Mouse (Mus musculus) G1E-ER4 (cell line): ENCODE data around the gene Nom1. TPM values are rescaled to one million over a fixed set of nuclear protein-coding genes. Genes with fewer than 3 reads are reported as not detected.

Experiments
- GATA1 ChIP-seq: IDR thresholded peaks from one replicate; pipeline ENCODE4 v1.8.0; 2012; ENCODE audit warnings: low read length, inconsistent platforms
- polyA plus RNA-seq: library from polyadenylated mRNA; stranded (reverse); fragments of >175 nt; gene quantifications from 2 replicates; pipeline ENCODE4 v1.2.3, GENCODE M21; 2012

The Nom1 gene
- polyA plus RNA-seq, 1 experiment = 18.1 TPM

- no peak for TF ChIP-seq GATA1
Measured at GRCm38 (mm10) chr5:29467489-29468350, 33.3 kb downstream of the Nom1 start.

- no peak for TF ChIP-seq GATA1
Measured at GRCm38 (mm10) chr5:29468351-29469065, 34.0 kb downstream of the Nom1 start.

DNA sequence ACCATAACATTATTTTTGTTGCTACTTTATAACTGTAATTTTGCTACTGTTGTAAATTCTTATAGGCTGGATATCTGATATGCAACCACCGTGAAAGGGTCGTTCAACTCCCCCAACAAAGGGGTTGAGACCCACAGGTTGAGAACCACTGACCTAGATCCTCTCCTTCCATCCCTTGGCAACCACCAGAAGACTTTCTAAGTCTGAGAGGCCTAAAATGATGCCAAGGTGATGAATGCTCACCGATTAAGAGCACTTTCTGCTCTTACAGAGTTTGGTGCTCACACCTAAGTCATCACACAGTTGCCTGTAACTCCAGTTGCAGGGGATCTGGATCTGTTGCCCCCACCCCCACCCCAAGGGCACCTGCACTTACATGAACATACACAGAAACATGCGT, 35.0 kb downstream of the Nom1 start:
- no peak for TF ChIP-seq GATA1

DNA sequence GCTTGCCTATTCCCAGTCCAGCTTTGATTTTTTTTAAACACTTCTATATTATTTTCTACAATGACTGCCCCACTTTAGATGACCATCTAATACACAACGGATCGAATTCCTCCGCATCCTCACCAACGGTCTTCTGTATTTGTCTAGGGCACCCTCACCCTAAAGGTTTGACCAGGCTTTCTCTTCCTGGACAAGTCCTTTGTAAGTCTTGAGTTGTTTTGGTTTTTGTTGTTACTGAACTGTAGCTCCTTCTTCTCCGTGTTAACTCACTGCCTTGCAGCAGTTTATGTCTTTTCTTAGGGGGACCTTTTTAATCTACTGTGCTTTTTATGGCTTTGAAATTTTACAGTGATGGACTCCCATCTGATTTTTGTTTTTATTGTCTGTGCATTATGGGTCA, 35.8 kb downstream of the Nom1 start:
- TF ChIP-seq GATA1 = no peak

GRCm38 (mm10) chr5:29470851-29471394, 36.5 kb downstream of the Nom1 start:
- no peak for TF ChIP-seq GATA1

DNA sequence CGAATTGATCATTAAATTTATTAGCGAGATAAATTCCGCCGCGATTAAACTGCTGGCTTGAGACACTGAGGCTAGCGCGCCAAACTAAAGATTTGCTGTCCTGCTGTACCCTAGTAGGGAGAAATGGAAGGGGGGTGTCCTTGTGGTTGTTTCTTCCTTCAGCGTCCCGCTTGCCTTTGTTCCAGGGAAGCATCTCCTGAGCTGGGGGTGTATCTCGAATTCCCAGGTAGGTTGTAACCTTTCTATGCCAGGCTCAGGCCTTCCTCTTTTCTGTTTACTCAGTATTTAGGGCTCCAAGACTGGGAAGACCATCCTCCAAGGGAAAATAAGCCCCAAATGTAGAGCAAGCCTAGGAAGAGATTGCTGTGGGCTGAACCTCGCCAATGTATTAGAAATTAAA, 36.9 kb downstream of the Nom1 start:
- no peak for TF ChIP-seq GATA1

GRCm38 (mm10) chr5:29471855-29472665, 37.6 kb downstream of the Nom1 start:
- TF ChIP-seq GATA1 = no peak

DNA sequence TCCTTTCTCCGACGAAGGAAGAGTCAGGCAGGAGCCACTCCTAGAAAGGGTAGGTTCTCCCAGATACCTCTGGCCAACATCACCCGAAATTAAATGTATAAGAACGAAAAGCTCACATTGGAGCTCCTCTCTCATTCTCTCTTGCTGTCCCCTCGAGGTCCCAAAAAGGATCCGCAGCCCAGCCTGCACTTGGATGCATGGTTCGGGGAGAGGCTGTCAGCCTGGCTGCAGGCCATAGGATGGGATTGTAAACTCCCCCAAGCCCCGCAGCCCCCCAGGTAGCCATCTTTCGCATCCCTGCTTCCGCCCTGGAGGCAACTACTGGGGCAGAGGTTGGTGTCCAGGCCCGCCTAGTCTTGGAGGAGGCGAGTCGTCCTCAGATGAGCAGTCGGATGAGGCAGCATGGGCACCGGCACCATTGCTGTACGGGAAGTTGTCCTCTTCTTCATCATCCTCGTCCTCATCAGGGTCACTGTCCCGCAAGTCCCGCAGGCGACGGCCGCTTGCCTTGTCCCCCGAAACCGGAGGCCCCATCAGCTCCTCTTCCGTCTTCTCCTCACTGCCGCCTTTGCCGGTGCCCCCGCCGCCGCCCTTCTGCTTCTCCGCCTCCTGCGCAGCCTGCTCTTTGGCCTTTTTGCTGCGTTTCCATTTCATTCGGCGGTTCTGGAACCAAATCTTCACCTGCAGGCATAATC, 39.2 kb downstream of the Nom1 start:
- TF ChIP-seq GATA1 = no peak

DNA sequence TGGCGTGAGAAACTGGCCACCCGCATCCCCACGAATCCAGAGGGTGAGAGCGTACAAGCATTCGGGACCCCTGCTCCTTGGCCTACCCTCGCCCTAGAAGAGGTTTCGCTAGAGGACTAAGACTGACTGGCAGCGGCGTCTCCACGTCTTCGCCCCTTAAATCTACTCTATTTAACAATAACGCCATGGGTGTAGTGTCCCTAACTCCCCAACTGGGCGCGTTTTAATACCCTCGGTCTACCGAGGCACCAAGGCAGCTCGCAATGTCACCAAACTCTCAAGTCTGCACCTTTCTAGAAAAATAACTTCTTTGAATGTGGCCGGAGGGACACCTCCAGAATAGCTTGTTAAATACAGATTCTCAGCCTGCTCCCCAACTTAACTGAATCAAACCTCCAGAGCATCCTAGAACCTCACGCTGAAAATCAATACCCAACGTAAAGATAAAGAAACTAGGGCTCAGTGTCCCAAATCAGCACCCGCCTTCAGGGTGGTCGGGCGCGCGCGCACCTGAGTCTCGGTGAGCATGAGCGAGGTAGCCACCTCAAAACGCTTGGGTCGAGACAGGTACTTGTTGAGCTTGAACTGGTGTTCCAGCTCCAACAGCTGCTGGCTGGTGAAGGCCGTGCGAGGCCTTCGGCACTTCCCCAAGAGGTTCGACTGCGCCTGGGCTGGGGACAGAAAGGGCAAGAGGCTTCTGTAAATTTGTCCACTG, 39.9 kb downstream of the Nom1 start:
- no peak for TF ChIP-seq GATA1

GRCm38 (mm10) chr5:29475041-29475440, 40.6 kb downstream of the Nom1 start:
- TF ChIP-seq GATA1 = no peak

DNA sequence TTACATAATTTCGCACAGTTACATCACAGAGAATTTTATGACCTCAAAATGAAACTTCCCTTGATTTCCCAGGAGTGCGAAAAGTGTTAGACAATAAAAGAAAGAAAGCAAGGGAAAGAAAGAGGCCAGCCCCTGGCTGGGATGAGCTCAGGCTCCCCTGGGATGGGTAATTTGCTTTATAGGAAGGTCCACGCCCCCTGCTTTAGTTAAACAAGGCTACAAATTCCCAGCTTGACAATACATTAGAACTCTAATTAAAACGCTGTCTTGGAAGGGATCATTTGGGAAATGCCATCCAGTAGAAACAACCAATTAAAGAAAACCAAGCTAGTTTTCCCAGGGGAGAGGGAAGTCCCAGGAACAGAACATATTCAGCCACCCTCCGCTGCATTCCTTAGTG, 41.1 kb downstream of the Nom1 start:
- TF ChIP-seq GATA1 = no peak

GRCm38 (mm10) chr5:29476021-29476420, 41.6 kb downstream of the Nom1 start:
- TF ChIP-seq GATA1 = no peak

- no peak for TF ChIP-seq GATA1
Measured at GRCm38 (mm10) chr5:29477474-29478207, 43.2 kb downstream of the Nom1 start.
